ENCODE assay signal across 8 mouse cellular contexts in genomic region chr6:88074752-88075554, GRCm38 (mm10). TPM values are rescaled to one million over a fixed set of nuclear protein-coding genes. Genes with fewer than 3 reads are reported as not detected.
DNase-seq lines count a peak whose midpoint lies in the region; ATAC-seq and TF ChIP-seq lines count a peak whose summit lies in the region.

No protein-coding gene starts in this region.

- peak; percentile 87 for TF ChIP-seq CTCF in bone marrow, adult 2 months (IDR thresholded peaks at IDR 0.05; ENCODE audit: control insufficient read depth, insufficient read depth, low read length)
- TF ChIP-seq CTCF in midbrain, postnatal 0 days (IDR thresholded peaks at IDR 0.05) = peak; percentile 95

- no peaks in the 10 kb centered on the region for H3K36me3 ChIP-seq in embryonic facial prominence, embryonic 15.5 days
- no peaks in the 10 kb centered on the region for H3K36me3 ChIP-seq in limb, embryonic 14.5 days (ENCODE audit: control insufficient read depth, insufficient read depth, low read length)
- H3K36me3 ChIP-seq in midbrain, postnatal 0 days (ENCODE audit: insufficient read depth, low read length) = no peaks in the 10 kb centered on the region

- peak; percentile 99 for DNase-seq in 416B (ENCODE audit: low read depth)
- DNase-seq in heart, adult 8-10 months (ENCODE audit: low spot score) = peak; percentile 97
- DNase-seq in kidney, adult 9 months = peak; percentile 99
- peak; percentile 97 for DNase-seq in limb, embryonic 14.5 days (ENCODE audit: low spot score)
- DNase-seq in midbrain, postnatal 0 days (ENCODE audit: low spot score) = peak; percentile 98
- peak; percentile 81 to 87 for DNase-seq in spleen, postnatal 14 days (ENCODE audit: low spot score in 2 of 2)

- H3K4me1 ChIP-seq in bone marrow, adult 2 months (ENCODE audit: control insufficient read depth, insufficient read depth, low read length) = peaks cover 1% of the 10 kb centered on the region; the same call in 1 of the 2 replicates
- H3K4me1 ChIP-seq in embryonic facial prominence, embryonic 15.5 days = 0 out of 2 replicates have a peak, but pooled peaks cover 2% of the 10 kb centered on the region
- 0 out of 2 replicates have a peak, but pooled peaks cover 2% of the 10 kb centered on the region for H3K4me1 ChIP-seq in limb, embryonic 14.5 days (ENCODE audit: control insufficient read depth, insufficient read depth, low read length)
- H3K4me1 ChIP-seq in midbrain, postnatal 0 days (ENCODE audit: insufficient read depth, low read length) = 0 out of 2 replicates have a peak, but pooled peaks cover 2% of the 10 kb centered on the region

- peaks cover 14% of the 10 kb centered on the region; the same call in 1 of the 2 replicates for H3K27me3 ChIP-seq in embryonic facial prominence, embryonic 15.5 days
- no peaks in the 10 kb centered on the region for H3K27me3 ChIP-seq in limb, embryonic 14.5 days (ENCODE audit: control insufficient read depth, insufficient read depth, low read length)
- peaks cover 6% of the 10 kb centered on the region; the same call in 1 of the 2 replicates for H3K27me3 ChIP-seq in midbrain, postnatal 0 days (ENCODE audit: insufficient read depth, low read length)

- under 1% methylated on average over 32 of the region's 32 CpGs for WGBS in bone marrow, adult 2 months
- 2% methylated on average over 32 of the region's 32 CpGs for WGBS in embryonic facial prominence, embryonic 15.5 days
- 5% methylated on average over 32 of the region's 32 CpGs for WGBS in limb, embryonic 14.5 days
- 4% methylated on average over 32 of the region's 32 CpGs for WGBS in midbrain, postnatal 0 days

- peak; percentile 55 for TF ChIP-seq POLR2A in bone marrow, adult 2 months (IDR thresholded peaks at IDR 0.05; ENCODE audit: borderline replicate concordance, control insufficient read depth, low read depth, low read length)
- peak; percentile 90; the same call in 1 of the 2 replicates for TF ChIP-seq POLR2A in limb, embryonic 14.5 days (IDR thresholded peaks at IDR 0.05; ENCODE audit: borderline replicate concordance, extremely low read depth, insufficient read depth, insufficient read length)

- H3K4me2 ChIP-seq in embryonic facial prominence, embryonic 15.5 days (replicated peaks) = peak overlapping the region; percentile 74
- peak overlapping the region; percentile 71 for H3K4me2 ChIP-seq in limb, embryonic 14.5 days (replicated peaks; ENCODE audit: low read depth, low read length, severe bottlenecking)
- peak overlapping the region; percentile 66 for H3K4me2 ChIP-seq in midbrain, postnatal 0 days (ENCODE audit: low read depth, low read length, poor library complexity, severe bottlenecking)

- peak; percentile 96 for ATAC-seq in embryonic facial prominence, embryonic 15.5 days (ENCODE audit: insufficient number of reproducible peaks, low FRiP score, low TSS enrichment, low read depth)
- peak; percentile 97 for ATAC-seq in limb, embryonic 14.5 days (ENCODE audit: low FRiP score, low read depth)
- ATAC-seq in midbrain, postnatal 0 days (ENCODE audit: low FRiP score) = peak; percentile 95

- H3K9me3 ChIP-seq in embryonic facial prominence, embryonic 15.5 days (replicated peaks) = no peaks in the 10 kb centered on the region
- no peaks in the 10 kb centered on the region for H3K9me3 ChIP-seq in limb, embryonic 14.5 days (ENCODE audit: control insufficient read depth, low read length)
- H3K9me3 ChIP-seq in midbrain, postnatal 0 days (ENCODE audit: low read length) = no peaks in the 10 kb centered on the region

- peak overlapping the region; percentile 93 for H3K27ac ChIP-seq in bone marrow, adult 2 months (ENCODE audit: control insufficient read depth, insufficient read depth, low read depth, low read length, poor library complexity)
- H3K27ac ChIP-seq in embryonic facial prominence, embryonic 15.5 days (replicated peaks) = peak overlapping the region; percentile 87
- peak overlapping the region; percentile 85 for H3K27ac ChIP-seq in limb, embryonic 14.5 days (replicated peaks; ENCODE audit: low read depth, low read length)
- H3K27ac ChIP-seq in midbrain, postnatal 0 days (ENCODE audit: low read depth, low read length) = peak overlapping the region; percentile 93

- peak overlapping the region; percentile 31; the same call in 1 of the 2 replicates for H3K9ac ChIP-seq in embryonic facial prominence, embryonic 15.5 days
- peak overlapping the region; percentile 60 for H3K9ac ChIP-seq in limb, embryonic 14.5 days (ENCODE audit: low read depth, low read length, severe bottlenecking)
- H3K9ac ChIP-seq in midbrain, postnatal 0 days (replicated peaks; ENCODE audit: low read length, poor library complexity, severe bottlenecking) = peak overlapping the region; percentile 81

- peak overlapping the region; percentile 62 for H3K4me3 ChIP-seq in bone marrow, adult 2 months (replicated peaks; ENCODE audit: control insufficient read depth, low read depth, low read length)
- peak overlapping the region; percentile 49 for H3K4me3 ChIP-seq in embryonic facial prominence, embryonic 15.5 days (replicated peaks)
- peak overlapping the region; percentile 40 for H3K4me3 ChIP-seq in limb, embryonic 14.5 days (replicated peaks; ENCODE audit: low read length)
- peak overlapping the region; percentile 42 for H3K4me3 ChIP-seq in midbrain, postnatal 0 days (ENCODE audit: low read depth, low read length)

RNA-seq across cellular contexts. Expression of gene Rpn1, which starts 9.3 kb away (rescaled TPM):
- polyA plus RNA-seq in bone marrow, adult 2 months (2011; ENCODE audit: insufficient read depth, insufficient read length, low replicate concordance, missing spikeins) = 32.1 and 38.7 TPM in 2 replicates
- polyA plus RNA-seq in embryonic facial prominence, embryonic 15.5 days (2015; fragmentation: Nextera tagmentation; extraction: Ambion mirVana) = 376 and 384 TPM in 2 replicates
- total RNA-seq in heart, adult 8-10 months (2022) = 100 to 1,000 TPM in 3 of 4 experiments, 10 to 100 TPM in 1; 92.5 to 117 (median 111) TPM
- 316 and 329 TPM in 2 replicates for polyA plus RNA-seq in limb, embryonic 14.5 days (2012; rRNA removed)
- polyA plus RNA-seq in limb, embryonic 14.5 days (2014; fragmentation: Nextera tagmentation; extraction: Ambion mirVana) = 381 and 396 TPM in 2 replicates
- 196 and 198 TPM in 2 replicates for total RNA-seq in midbrain, postnatal 0 days (2014; rRNA removed)
- 252 and 261 TPM in 2 replicates for polyA plus RNA-seq in midbrain, postnatal 0 days (2015; fragmentation: Nextera tagmentation; extraction: Ambion mirVana)

RNA-seq across cellular contexts. Expression of gene Rab7, which starts 29.9 kb away (rescaled TPM):
- 49.6 and 72.1 TPM in 2 replicates for polyA plus RNA-seq in bone marrow, adult 2 months (2011; ENCODE audit: insufficient read depth, insufficient read length, low replicate concordance, missing spikeins)
- polyA plus RNA-seq in embryonic facial prominence, embryonic 15.5 days (2015; fragmentation: Nextera tagmentation; extraction: Ambion mirVana) = 218 and 225 TPM in 2 replicates
- 100 to 1,000 TPM; 276 to 300 (median 281) TPM for total RNA-seq in heart, adult 8-10 months (2022)
- 185 and 208 TPM in 2 replicates for polyA plus RNA-seq in limb, embryonic 14.5 days (2012; rRNA removed)
- 217 and 225 TPM in 2 replicates for polyA plus RNA-seq in limb, embryonic 14.5 days (2014; fragmentation: Nextera tagmentation; extraction: Ambion mirVana)
- 87.5 and 103 TPM in 2 replicates for total RNA-seq in midbrain, postnatal 0 days (2014; rRNA removed)
- polyA plus RNA-seq in midbrain, postnatal 0 days (2015; fragmentation: Nextera tagmentation; extraction: Ambion mirVana) = 356 and 379 TPM in 2 replicates

Comparison
In these comparisons a context has a peak if more than half of its experiments do, and no peak if none do; other contexts are left out.
1. Peak in every context shown above with its lines: DNase-seq, ATAC-seq, H3K4me3 ChIP-seq and H3K27ac ChIP-seq.
2. H3K9ac ChIP-seq: peak in every context shown above with its lines; median percentile 81 in midbrain, postnatal 0 days; 60 in limb, embryonic 14.5 days; 31 in embryonic facial prominence, embryonic 15.5 days.